Mouse (Mus musculus): ENCODE measurements around the gene Slitrk1.

Gene Slitrk1

DNA sequence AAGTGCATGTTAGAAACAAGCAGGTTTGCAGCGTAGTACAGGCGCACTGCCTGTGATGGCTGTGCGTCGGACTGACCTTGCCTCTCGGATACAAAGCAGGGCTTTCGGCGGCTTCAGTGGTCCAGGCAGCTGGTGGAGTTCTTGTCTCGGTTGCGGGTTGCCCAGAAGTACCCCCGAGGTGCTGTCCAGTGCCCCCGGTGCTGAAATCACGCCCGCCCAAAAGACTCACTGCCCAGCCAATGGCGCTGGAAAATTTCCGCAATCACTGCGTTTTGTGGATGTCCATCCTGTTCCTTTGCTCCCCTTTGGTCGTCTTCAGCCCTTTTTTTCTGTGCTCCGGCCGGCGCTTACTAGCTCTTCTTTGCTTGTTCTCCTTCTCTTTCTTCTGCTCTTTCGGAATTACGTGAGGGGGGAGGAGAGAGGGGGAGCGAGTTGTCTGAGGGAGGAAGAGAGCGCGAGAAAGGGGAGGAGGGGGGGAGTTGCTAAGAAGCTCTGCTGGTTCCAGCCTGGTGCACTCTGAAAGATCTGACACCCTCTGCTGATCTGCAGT is at the start of gene Slitrk1:
TSS of gene Slitrk1 (minus strand) at position 445 of the 550 bp plus-strand sequence.
- peak; percentile 84 for DNase-seq (ENCODE audit: low spot score)

DNA sequence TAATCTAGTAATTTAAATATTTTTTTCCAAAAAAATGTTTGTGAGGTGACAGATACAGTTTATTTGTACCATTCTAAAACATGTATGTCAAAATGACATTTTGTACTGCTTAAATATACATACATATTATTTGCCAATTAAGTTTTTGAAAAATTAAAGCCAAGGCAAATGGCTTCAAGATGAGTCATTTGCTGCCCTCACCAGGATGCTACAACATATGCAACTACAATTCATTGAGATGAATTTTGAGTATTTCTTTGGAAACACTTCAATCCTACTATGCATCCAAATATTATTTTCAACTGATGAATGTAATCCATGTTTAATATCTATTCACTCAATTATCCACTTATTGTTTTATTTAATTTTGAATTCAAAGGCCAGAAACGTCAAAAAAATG is 21.8 kb upstream of the Slitrk1 start:
- DNase-seq (ENCODE audit: low spot score) = no peak

DNA sequence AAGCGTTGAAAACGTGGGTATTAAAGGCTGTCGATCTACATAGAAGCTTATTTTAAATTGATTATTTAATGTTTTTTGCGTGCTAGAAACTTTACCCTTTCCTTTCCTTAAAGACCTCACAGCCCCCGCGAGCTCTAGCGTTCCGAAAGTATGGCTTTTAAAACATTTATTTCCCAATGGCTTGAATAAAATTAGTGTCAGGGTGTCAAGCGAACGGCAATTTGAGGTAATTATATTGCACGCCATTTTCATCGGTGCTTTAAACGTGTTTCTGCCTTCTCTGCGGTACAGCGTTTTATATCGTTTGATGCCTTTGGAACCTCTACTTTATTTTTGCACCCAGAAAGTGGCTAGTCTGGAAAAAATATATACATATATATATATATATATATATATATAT is 378 bp upstream of the Slitrk1 start:
- DNase-seq (ENCODE audit: low spot score) = no peak

DNA sequence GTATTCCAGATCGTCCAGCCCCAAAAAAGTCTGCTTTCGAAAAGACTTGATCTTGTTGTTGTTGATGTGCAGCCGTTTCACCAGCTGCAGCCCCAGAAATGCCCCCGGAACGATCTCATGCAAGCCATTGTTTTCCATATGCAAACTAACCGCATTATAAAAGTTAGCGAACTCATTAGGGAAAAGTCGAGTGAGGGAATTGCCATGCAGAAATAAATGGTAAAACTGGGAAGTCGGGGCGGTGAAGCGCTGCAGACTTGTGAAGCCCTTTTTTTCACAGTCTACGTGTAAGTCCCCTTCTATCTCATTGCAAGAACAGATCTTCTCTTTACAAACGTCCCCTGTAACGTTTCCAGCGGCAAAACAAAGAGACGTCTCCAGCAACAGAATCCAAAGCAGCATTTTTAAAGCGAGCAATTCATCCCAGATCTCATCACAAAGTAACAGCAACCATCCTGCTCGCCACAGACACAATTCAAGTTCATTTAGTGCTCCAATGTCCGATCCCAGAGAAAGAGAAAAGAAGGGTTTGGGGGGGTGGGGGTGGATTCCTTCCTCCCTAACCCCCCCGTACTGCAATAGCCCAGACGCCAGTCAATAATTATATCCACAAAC is 975 bp downstream of the Slitrk1 start:
- DNase-seq (ENCODE audit: low spot score) = peak; percentile 29

DNA sequence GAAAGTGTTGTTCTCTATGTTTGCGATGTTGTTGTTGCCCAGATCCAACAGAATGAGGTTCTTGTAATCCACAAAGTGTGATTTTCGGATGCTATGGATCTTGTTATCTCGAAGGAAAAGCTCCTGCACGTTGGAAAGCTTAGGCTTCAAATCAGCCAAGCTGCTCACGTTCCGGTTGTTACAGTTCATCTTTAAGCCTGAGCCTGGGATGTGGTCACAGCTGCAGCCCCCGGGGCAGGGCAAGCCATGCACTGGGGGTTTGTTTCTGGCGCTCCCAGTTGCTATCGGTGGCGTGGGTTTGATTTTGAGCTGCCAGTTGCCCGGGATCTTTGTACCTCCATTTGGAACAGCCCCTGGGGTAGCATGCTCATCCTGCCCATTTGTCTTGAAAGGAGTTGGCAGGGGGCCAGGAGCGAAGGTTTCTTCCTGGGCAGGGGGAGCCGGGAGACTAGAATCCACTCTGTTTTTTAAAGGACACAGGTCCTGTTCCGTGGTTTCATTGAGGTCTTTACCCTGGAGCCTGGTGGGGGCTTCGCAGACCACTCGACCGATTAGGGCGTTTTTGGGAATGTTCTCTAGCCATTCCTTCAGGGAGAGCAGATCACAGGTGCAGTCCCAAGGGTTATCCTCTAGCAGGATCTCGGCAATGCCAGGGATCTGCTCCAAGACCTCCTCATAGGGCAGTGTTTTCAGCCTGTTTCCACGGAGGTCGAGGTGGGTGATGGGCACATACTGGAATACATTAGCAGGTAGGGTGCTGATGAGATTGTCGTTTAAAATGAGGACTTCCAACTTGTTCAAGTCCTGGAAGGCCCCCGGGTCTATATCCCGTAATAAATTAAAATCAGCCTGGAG is 1.7 kb downstream of the Slitrk1 start:
- DNase-seq (ENCODE audit: low spot score) = peak; percentile 39

DNA sequence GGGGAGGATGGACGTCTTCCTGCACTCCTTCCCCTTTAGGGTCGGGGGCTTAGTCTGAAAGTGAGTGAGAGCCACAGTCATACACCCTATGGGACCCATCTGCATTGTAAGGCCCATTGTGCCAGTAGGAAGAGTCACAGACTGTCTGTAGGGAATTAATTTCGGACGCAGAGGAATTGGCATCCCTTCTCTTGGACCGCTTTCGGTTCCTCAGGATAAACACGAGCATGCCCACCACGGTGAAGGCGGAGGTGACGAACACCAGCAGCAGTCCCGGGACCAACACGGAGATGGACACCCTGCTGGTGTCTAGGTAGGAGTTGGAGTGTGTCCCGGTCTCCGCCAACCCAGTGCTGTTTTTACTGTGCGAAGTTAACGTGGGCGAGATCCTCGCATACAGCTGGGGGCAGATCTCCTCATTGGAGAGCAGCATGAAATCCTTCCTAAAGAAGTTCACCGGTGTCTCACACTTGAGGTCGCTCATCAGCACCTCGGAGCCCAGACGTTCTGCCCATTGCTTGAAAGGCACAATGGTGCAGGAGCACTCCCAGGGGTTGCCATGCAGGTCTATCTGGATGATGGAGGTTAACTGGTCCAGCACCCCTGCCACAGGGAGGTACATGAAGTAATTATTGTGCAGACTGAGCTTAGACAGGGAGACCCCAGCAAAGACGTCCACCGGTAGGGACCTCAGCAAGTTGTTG is 2.7 kb downstream of the Slitrk1 start:
- peak; percentile 48 for DNase-seq (ENCODE audit: low spot score)

DNA sequence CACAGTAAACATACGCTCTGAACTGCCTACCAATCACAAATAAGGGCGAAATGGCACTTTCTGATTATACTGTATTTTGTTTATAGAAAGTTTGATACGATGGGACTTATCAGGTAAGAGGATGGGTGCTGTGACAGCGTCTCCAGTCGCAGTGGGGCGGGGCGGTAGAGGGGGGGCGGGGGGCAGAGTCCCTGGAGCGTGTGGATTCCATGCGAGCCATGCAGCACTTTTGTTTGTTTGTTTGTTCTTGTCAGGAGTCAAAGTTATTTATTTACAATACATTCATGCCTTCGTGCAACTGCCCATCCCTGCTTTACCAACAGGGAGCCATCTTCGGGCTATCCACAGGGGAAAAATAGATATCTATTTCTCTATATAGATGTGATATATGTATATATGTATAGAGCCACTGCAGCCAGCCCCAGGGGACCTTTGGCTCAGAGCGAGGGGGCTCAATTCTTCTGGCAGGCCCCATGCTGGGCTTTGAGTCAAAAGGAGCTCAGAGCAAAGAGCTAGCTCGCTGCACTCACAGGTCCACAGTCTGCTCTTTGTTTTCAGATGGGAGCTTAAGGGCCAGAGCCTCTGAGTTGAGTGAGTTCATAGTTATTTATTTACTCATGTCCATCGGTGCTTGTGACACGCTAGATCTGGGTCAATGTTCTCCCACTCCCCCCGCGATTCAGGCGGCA is 3.4 kb downstream of the Slitrk1 start:
- DNase-seq (ENCODE audit: low spot score) = no peak

DNA sequence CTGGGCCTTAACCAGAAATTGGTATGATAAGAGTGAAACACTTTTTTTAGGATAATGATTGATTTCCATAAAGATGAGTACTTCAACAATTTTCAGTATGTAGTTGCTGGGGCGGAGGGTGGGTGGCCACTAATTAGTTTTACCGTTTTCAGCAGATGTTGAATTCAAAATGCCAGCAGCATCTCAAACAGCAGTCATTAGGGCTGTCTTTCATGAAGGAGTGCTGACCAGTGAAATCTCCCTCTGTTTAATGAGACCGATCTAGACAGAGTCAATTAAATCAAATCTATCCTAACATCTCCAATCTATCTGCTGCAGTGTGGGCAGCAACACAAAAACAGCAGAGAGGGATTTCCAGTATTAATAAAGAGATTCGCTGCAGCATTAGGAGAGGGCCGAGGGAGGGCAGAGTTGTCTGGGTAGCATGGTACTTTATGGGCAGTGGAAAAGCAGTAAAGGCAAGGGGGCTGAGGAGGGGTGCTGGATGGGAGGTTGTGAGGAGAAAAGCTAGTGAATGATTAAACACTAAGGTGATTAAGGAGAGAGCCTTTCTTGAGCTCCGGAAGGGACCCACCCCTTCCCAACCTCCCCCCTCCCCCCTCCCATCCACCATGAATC is 4.5 kb downstream of the Slitrk1 start:
- peak; percentile 25 for DNase-seq (ENCODE audit: low spot score)

DNA sequence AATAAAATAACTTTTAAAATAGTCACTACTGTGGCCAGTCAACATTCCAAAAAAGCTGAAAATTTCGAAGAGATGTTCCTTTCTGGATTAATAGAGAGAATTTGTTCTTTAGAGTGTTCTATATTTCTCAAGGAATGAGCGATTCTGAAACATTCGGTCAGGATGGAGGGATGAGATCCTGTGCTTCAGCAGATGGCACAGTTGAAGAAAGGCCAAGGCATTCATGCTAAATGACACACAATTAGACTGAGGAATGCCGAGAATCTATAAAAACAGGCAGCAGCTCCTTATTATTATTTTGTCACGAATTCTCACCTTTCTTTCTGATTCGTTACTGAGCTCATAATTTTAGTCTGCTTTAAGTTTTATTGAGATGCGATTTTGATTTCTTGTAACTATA is 15.4 kb downstream of the Slitrk1 start:
- no peak for DNase-seq (ENCODE audit: low spot score)

DNA sequence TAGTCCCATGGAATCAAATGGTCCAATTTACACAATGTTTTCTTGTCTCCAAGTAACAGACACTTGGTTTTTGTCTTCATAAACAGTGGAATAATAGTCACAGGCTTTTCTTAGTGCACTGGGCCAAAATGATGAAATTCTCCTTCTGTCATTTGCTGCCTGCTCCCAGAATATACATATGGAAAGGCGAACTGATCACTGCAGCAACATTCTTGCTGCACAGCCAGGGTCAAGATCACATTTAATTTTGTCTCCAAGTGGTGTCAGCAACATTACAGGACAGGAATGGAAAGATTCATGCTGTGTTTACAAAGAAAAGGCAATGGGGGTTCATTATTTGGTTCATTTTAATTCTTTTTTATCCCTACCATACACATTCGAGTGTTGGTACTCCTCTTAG is 18.5 kb downstream of the Slitrk1 start:
- no peak for DNase-seq (ENCODE audit: low spot score)

DNA sequence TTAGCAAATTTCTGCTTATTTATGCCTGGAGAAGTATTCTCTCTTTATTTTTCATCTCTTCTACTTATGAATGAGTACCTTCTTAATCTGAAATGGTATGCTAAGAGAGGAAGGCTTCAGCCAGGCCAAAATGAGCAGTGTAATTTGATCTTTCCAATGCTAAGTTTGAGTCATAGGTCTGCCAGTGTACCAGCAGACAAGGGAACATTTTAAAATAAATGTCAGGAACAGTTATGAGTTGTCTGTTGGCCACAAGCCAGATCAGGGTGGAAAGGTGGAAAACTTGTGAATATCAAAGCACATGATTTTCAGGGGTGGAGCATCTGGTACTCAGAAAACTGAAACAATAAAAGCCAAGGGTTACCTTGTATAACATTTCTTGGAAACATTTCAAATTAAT is 46.1 kb downstream of the Slitrk1 start:
- DNase-seq (ENCODE audit: low spot score) = no peak

DNA sequence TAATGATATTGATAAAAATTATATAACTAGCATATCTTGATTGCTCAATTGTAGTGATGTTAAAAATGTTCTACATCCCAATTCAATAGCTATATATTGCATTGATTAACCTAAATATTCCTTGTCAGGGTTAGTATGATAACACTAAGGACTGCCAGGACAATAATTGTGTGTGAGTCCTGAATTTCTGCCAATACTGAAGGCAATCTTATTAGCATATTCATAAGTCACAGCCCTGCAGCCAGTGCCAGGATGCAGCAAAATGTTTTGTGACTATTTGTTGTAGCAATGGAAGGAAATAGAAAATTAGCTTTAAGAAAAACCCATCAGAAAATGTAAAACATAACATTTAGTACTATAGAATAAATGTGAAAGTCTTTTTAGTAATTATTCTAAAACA is 49.3 kb downstream of the Slitrk1 start:
- DNase-seq (ENCODE audit: low spot score) = no peak

DNA sequence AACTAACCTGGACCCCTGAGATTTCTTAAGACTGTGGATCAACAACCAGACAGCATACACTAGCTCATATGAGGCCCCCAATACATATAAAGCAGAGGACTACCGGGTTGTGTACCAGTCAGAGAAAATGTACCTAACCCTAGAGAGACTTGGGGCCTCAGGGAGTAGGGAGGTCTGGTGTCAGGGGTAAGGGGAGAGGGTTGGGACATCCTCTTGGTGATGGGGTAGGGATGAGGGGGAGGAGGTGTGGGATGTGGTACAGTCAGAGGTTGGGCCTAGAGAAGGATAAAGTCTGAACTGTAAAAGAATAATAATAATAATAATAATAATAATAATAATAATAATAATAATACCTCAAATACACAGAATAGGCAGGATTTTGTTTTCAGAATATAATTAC is 54.6 kb downstream of the Slitrk1 start:
- DNase-seq (ENCODE audit: low spot score) = no peak
